Mouse (Mus musculus) thymus, postnatal 0 days (tissue): ENCODE measurements around the gene Ccdc186. TPM values are rescaled to one million over a fixed set of nuclear protein-coding genes. Genes with fewer than 3 reads are reported as not detected.
"Not testable (repeated sequence)": the region's sequence is repeated elsewhere in the genome, so short reads cannot be mapped to it uniquely, and the experiment has no call there.

Source experiments
- DNase-seq: peaks from one replicate; pipeline ENCODE4 v3.0.0-alpha.2; 2015; ENCODE audit warnings: low spot score
- polyA plus RNA-seq: library from polyadenylated mRNA; unstranded; fragments of >200 nt; fragmentation: Nextera tagmentation; extraction: Ambion mirVana; gene quantifications from 2 replicates; pipeline ENCODE4 v1.2.1, GENCODE M21; 2015

Ccdc186 gene
- polyA plus RNA-seq, 1 experiment from 2014 or later: 14.5 TPM

DNA sequence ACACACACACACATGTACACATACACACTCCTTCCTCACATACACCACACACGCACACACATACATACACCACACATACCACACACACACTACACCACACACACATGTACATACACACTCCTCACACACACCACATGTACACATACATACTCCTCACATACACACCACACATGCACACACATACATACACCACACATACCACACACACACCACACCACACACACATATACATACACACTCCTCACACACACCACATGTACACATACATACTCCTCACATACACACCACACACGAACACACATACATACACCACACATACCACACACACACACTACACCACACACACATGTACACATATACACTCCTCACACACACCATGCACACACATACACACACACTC lies 63.7 kb downstream of the Ccdc186 start:
- no peak for DNase-seq

DNA sequence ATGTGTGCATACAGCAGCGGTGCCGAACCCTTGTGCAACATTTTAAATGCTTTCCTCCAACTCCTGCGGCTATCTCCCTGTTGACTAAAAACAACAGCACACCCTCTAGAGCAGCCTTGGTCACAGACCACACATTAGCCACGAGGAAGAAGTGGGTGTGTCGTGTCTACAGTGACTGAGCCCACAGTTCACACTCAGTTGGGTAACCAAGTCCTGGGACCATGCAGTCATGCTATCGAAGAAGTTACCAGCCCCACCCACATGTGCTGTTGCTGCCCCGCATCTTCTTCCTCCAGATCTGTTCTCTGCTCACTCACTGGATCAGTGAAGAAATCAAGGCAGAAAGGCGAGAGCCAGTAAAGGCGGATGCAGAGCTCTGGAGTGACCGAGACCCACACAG lies 65.6 kb downstream of the Ccdc186 start:
- no peak for DNase-seq

DNA sequence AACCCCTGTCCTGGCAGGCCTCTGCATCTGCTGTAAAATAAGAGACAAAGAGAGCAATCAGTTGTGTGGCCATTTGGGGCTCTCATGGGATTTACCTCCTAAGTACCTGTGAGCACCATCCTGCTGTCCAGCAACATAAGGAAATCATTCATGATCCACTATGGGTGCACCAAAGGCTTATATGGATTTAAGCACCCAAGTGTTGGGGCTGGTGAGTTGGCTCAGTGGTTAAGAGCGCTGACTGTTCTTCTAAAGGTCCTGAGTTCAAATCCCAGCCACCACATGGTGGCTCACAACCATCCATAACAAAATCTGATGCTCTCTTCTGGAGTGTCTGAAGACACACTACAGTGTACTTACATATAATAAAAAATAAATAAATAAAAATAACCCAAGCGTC lies 67.5 kb downstream of the Ccdc186 start:
- DNase-seq: not testable (repeated sequence)

DNA sequence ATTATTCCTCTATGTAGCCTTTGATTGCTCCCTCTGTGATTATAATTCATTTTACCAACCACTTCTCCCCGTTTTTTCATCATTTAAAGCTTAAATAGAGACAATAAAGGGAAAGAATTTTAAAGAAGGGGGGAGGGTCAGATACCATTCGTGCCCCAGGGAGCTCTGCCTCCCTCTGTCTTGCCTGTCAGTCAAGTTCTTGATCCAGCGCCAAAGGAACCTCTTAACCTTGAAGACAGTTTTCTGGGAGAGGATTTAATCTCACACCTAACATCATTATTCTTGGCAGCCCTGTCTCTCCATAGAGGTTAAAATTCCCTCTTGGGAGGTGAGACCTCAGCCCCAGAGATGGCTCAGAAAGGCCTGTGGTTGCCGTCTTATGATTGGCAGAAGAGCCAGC lies 71.3 kb downstream of the Ccdc186 start:
- no peak for DNase-seq

DNA sequence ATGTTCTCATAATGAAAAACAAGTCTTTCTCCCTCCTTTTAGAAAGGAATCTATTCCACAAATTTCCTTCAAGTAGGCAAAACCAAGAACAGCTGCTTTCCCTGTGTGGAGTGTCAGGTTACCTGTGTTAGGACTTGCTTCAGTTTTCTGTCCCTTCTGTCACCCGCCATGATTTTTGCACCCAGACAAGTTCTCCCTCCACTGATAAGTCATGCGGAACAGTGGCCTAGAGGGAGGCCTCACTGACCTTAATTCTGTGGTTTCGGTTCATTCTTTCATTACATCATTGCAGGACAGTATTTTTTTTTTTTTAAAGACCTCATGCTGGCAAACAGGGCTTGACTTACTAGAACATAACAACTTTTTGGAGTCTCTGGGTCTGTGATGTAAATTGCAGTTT lies 72.6 kb downstream of the Ccdc186 start:
- DNase-seq: no peak

DNA sequence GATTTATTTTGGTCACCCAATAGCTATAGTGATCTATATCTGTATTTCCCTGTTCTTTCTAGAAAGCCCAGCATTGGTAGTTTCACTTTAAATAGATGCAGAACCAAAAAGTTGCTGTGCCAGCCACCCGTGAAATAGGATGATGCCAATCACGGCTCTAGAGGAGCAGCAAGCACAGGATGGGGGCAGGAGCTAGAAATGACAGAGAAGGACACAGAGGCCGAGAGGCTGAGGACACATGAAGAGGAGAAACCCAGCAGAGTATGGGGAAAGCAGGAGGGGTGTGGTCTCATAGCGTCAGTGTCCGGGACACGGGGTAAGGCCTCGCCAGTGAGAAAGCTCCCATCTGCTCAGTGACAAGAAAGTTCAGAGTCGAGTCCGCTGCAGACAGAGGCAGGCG lies 74.1 kb downstream of the Ccdc186 start:
- no peak for DNase-seq

DNA sequence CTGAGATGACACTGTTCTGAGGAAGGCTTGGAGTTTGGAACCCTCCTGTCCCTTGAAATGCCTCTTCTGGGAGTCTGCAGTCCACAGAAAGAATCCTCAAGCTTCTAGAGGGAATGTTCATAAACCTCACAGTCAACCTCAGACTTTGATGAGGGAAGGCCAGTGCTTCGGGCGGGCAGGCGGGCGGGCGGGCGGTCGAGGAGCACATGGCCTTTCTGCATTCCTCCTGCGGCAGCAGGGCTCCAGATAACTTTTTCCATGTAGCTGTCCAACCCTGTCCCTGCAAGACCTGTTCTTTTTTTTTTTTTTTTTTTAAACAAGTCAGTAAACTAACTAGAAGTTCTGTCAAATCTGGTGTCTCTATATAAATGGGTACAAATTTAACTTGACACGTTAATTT lies 75.4 kb downstream of the Ccdc186 start:
- DNase-seq: no peak

DNA sequence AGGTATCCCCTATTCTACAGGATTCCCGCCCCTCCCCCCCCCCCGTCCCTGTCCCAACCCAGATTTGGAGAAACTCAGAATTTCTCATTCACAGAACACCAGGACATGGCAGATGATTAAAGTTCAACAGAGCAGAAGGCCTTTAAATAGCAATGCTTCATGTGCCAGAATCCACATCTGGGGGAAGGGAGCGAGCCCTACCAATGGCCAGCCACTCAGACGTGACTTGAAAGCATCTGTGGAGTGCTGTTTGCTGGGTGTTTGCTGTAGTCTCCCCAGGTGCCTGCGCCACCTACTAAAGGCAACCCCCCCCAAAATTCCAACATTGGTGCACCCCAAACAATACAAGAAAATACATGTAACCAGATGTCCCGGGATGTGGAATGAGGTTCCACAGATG lies 76.5 kb downstream of the Ccdc186 start:
- DNase-seq: no peak

DNA sequence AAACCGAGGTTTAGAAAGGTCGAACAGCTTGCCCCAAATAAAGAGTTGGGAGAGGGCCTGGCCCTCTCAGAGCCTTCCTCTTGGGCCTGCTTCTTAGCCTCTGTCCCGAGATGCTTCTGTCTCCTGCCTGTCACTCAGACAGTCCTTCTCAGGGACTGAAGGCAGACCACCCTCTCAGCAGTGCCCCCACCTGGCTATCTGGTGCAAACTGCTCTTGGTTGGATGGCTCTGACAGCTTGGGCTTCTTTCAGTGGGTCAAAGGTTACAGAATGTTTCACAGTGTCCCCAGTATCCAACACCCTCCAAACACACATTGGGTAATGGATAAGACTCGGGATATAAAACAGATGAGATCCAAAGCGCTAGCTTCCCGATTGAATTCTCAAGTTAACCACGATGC lies 76.9 kb downstream of the Ccdc186 start:
- peak; percentile 54 for DNase-seq

Other genes starting within 250 kb of the Ccdc186 start
- gene Adrb1, start 100.0 kb downstream of the Ccdc186 start, polyA plus RNA-seq: 0.68 and 1.1 TPM in 2 replicates
- 0.06 and 0.12 TPM in 2 replicates for gene Tdrd1, start 4.0 kb upstream of the Ccdc186 start, polyA plus RNA-seq
- gene Vwa2, start 52.1 kb upstream of the Ccdc186 start, polyA plus RNA-seq: 0.67 and 0.73 TPM in 2 replicates
- 7.0 and 8.0 TPM in 2 replicates for gene Afap1l2, start 186.0 kb upstream of the Ccdc186 start, polyA plus RNA-seq